Mouse (Mus musculus): ENCODE measurements around the gene Slc4a7. TPM values are rescaled to one million over a fixed set of nuclear protein-coding genes. Genes with fewer than 3 reads are reported as not detected.

Slc4a7 gene
- polyA plus RNA-seq, 1 experiment from 2014 or later, result 32.0 TPM

GRCm38 (mm10) chr14:14706381-14706780 lies 4.3 kb downstream of the Slc4a7 start:
- no peak for ATAC-seq (ENCODE audit: insufficient number of reproducible peaks, insufficient read depth, low FRiP score, low TSS enrichment, low read depth)
- H3K4me2 ChIP-seq, result no peak overlapping the region
- H3K4me1 ChIP-seq (replicated peaks), result peaks cover 17% of the 10 kb centered on the region
- no peak overlapping the region for H3K9ac ChIP-seq (replicated peaks)
- peaks cover 22% of the 10 kb centered on the region for H3K36me3 ChIP-seq
- H3K9me3 ChIP-seq, result no peaks in the 10 kb centered on the region
- H3K27ac ChIP-seq, result no peak overlapping the region
- no peak overlapping the region for H3K4me3 ChIP-seq (replicated peaks)
- no peaks in the 10 kb centered on the region for H3K27me3 ChIP-seq
- 80% methylated on average over 1 of the region's 1 CpGs for WGBS

- H3K9me3 ChIP-seq, result no peaks in the 10 kb centered on the region
- no peak overlapping the region for H3K9ac ChIP-seq (replicated peaks)
- 84% methylated on average over 1 of the region's 1 CpGs for WGBS
- no peaks in the 10 kb centered on the region for H3K27me3 ChIP-seq
- no peak for ATAC-seq (ENCODE audit: insufficient number of reproducible peaks, insufficient read depth, low FRiP score, low TSS enrichment, low read depth)
- H3K4me3 ChIP-seq (replicated peaks), result no peak overlapping the region
- peaks cover 17% of the 10 kb centered on the region for H3K4me1 ChIP-seq (replicated peaks)
- H3K27ac ChIP-seq, result no peak overlapping the region
- no peak overlapping the region for H3K4me2 ChIP-seq
- peaks cover 22% of the 10 kb centered on the region for H3K36me3 ChIP-seq
Observed at GRCm38 (mm10) chr14:14707061-14707460, 5.0 kb downstream of the Slc4a7 start.

- no peak for ATAC-seq (ENCODE audit: insufficient number of reproducible peaks, insufficient read depth, low FRiP score, low TSS enrichment, low read depth)
- H3K27me3 ChIP-seq, result no peaks in the 10 kb centered on the region
- WGBS, result 84% methylated on average over 1 of the region's 1 CpGs
- no peak overlapping the region for H3K9ac ChIP-seq (replicated peaks)
- no peak overlapping the region for H3K4me2 ChIP-seq
- no peaks in the 10 kb centered on the region for H3K9me3 ChIP-seq
- no peak overlapping the region for H3K27ac ChIP-seq
- H3K4me1 ChIP-seq (replicated peaks), result peaks cover 17% of the 10 kb centered on the region
- H3K4me3 ChIP-seq (replicated peaks), result no peak overlapping the region
- H3K36me3 ChIP-seq, result peaks cover 22% of the 10 kb centered on the region
Observed at GRCm38 (mm10) chr14:14709021-14709420, 6.9 kb downstream of the Slc4a7 start.

- Histone ChIP-seq H3K4me2 (no peak overlapping the region), H3K27ac (no peak overlapping the region), H3K9ac (replicated peaks) (no peak overlapping the region), H3K36me3 (peaks cover 12% of the 10 kb centered on the region), H3K9me3 (no peaks in the 10 kb centered on the region), H3K4me3 (replicated peaks) (no peak overlapping the region), H3K4me1 (replicated peaks) (no peaks in the 10 kb centered on the region), H3K27me3 (no peaks in the 10 kb centered on the region)
- ATAC-seq (ENCODE audit: insufficient number of reproducible peaks, insufficient read depth, low FRiP score, low TSS enrichment, low read depth), result no peak
Observed at GRCm38 (mm10) chr14:14714130-14714529, 12.1 kb downstream of the Slc4a7 start.

- 91% methylated on average over 2 of the region's 2 CpGs for WGBS
- ATAC-seq (ENCODE audit: insufficient number of reproducible peaks, insufficient read depth, low FRiP score, low TSS enrichment, low read depth), result no peak
- Histone ChIP-seq H3K4me2 (no peak overlapping the region), H3K4me1 (replicated peaks) (no peaks in the 10 kb centered on the region), H3K36me3 (peaks cover 5% of the 10 kb centered on the region), H3K9me3 (no peaks in the 10 kb centered on the region), H3K9ac (replicated peaks) (no peak overlapping the region), H3K27ac (no peak overlapping the region), H3K27me3 (no peaks in the 10 kb centered on the region), H3K4me3 (replicated peaks) (no peak overlapping the region)
Observed at GRCm38 (mm10) chr14:14715794-14716193, 13.7 kb downstream of the Slc4a7 start.

GRCm38 (mm10) chr14:14716843-14717242 lies 14.8 kb downstream of the Slc4a7 start:
- no peaks in the 10 kb centered on the region for H3K4me1 ChIP-seq (replicated peaks)
- H3K4me2 ChIP-seq, result no peak overlapping the region
- no peaks in the 10 kb centered on the region for H3K27me3 ChIP-seq
- no peaks in the 10 kb centered on the region for H3K9me3 ChIP-seq
- H3K27ac ChIP-seq, result no peak overlapping the region
- no peak overlapping the region for H3K9ac ChIP-seq (replicated peaks)
- WGBS, result 89% methylated on average over 6 of the region's 6 CpGs
- no peak for ATAC-seq (ENCODE audit: insufficient number of reproducible peaks, insufficient read depth, low FRiP score, low TSS enrichment, low read depth)
- no peak overlapping the region for H3K4me3 ChIP-seq (replicated peaks)
- H3K36me3 ChIP-seq, result 0 out of 2 replicates have a peak, but pooled peaks cover 6% of the 10 kb centered on the region

GRCm38 (mm10) chr14:14718556-14718955 lies 16.5 kb downstream of the Slc4a7 start:
- H3K36me3 ChIP-seq, result 0 out of 2 replicates have a peak, but pooled peaks cover 9% of the 10 kb centered on the region
- ATAC-seq (ENCODE audit: insufficient number of reproducible peaks, insufficient read depth, low FRiP score, low TSS enrichment, low read depth), result no peak
- no peak overlapping the region for H3K4me3 ChIP-seq (replicated peaks)
- H3K4me2 ChIP-seq, result no peak overlapping the region
- no peaks in the 10 kb centered on the region for H3K9me3 ChIP-seq
- 92% methylated on average over 4 of the region's 4 CpGs for WGBS
- no peak overlapping the region for H3K9ac ChIP-seq (replicated peaks)
- H3K27ac ChIP-seq, result no peak overlapping the region
- H3K4me1 ChIP-seq (replicated peaks), result no peaks in the 10 kb centered on the region
- H3K27me3 ChIP-seq, result no peaks in the 10 kb centered on the region

- H3K4me3 ChIP-seq (replicated peaks), result no peak overlapping the region
- ATAC-seq (ENCODE audit: insufficient number of reproducible peaks, insufficient read depth, low FRiP score, low TSS enrichment, low read depth), result no peak
- WGBS, result 96% methylated on average over 2 of the region's 2 CpGs
- no peaks in the 10 kb centered on the region for H3K27me3 ChIP-seq
- no peak overlapping the region for H3K27ac ChIP-seq
- no peaks in the 10 kb centered on the region for H3K9me3 ChIP-seq
- peaks cover 61% of the 10 kb centered on the region for H3K36me3 ChIP-seq
- H3K9ac ChIP-seq (replicated peaks), result no peak overlapping the region
- H3K4me1 ChIP-seq (replicated peaks), result no peaks in the 10 kb centered on the region
- no peak overlapping the region for H3K4me2 ChIP-seq
Observed at GRCm38 (mm10) chr14:14781169-14781568, 79.1 kb downstream of the Slc4a7 start.

- 90% methylated on average over 1 of the region's 1 CpGs for WGBS
- Histone ChIP-seq H3K9ac (replicated peaks) (no peak overlapping the region), H3K9me3 (no peaks in the 10 kb centered on the region), H3K4me3 (replicated peaks) (no peak overlapping the region), H3K27me3 (no peaks in the 10 kb centered on the region), H3K27ac (no peak overlapping the region), H3K4me2 (no peak overlapping the region), H3K4me1 (replicated peaks) (no peaks in the 10 kb centered on the region), H3K36me3 (peaks cover 56% of the 10 kb centered on the region)
- no peak for ATAC-seq (ENCODE audit: insufficient number of reproducible peaks, insufficient read depth, low FRiP score, low TSS enrichment, low read depth)
Observed at GRCm38 (mm10) chr14:14784223-14784622, 82.1 kb downstream of the Slc4a7 start.

GRCm38 (mm10) chr14:14786979-14787378 lies 84.9 kb downstream of the Slc4a7 start:
- Histone ChIP-seq H3K9ac (replicated peaks) (no peak overlapping the region), H3K36me3 (peaks cover 55% of the 10 kb centered on the region), H3K9me3 (no peaks in the 10 kb centered on the region), H3K27ac (no peak overlapping the region), H3K4me1 (replicated peaks) (no peaks in the 10 kb centered on the region), H3K4me3 (replicated peaks) (no peak overlapping the region), H3K4me2 (no peak overlapping the region), H3K27me3 (no peaks in the 10 kb centered on the region)
- ATAC-seq (ENCODE audit: insufficient number of reproducible peaks, insufficient read depth, low FRiP score, low TSS enrichment, low read depth), result no peak
- 93% methylated on average over 1 of the region's 1 CpGs for WGBS

GRCm38 (mm10) chr14:14789840-14790470 lies 87.9 kb downstream of the Slc4a7 start:
- no peak for ATAC-seq (ENCODE audit: insufficient number of reproducible peaks, insufficient read depth, low FRiP score, low TSS enrichment, low read depth)
- peaks cover 50% of the 10 kb centered on the region for H3K36me3 ChIP-seq

GRCm38 (mm10) chr14:14799861-14800260 lies 97.8 kb downstream of the Slc4a7 start:
- no peaks in the 10 kb centered on the region for H3K4me1 ChIP-seq (replicated peaks)
- H3K27ac ChIP-seq, result no peak overlapping the region
- no peaks in the 10 kb centered on the region for H3K27me3 ChIP-seq
- WGBS, result 88% methylated on average over 5 of the region's 5 CpGs
- H3K9me3 ChIP-seq, result no peaks in the 10 kb centered on the region
- no peak overlapping the region for H3K9ac ChIP-seq (replicated peaks)
- H3K4me2 ChIP-seq, result no peak overlapping the region
- H3K4me3 ChIP-seq (replicated peaks), result no peak overlapping the region
- ATAC-seq (ENCODE audit: insufficient number of reproducible peaks, insufficient read depth, low FRiP score, low TSS enrichment, low read depth), result no peak
- peaks cover 22% of the 10 kb centered on the region; the same call in 1 of the 2 replicates for H3K36me3 ChIP-seq

More at GRCm38 (mm10) chr14:14789840-14790470, 87.9 kb downstream of the Slc4a7 start:
- Histone ChIP-seq H3K9ac (replicated peaks) (no peak overlapping the region), H3K27me3 (no peaks in the 10 kb centered on the region), H3K27ac (no peak overlapping the region), H3K4me3 (replicated peaks) (no peak overlapping the region), H3K4me2 (no peak overlapping the region), H3K4me1 (replicated peaks) (no peaks in the 10 kb centered on the region), H3K9me3 (no peaks in the 10 kb centered on the region)
- WGBS, result 95% methylated on average over 4 of the region's 4 CpGs
